Mouse (Mus musculus): Measurements from ENCODE around the gene Metap1. TPM values are rescaled to one million over a fixed set of nuclear protein-coding genes. Genes with fewer than 3 reads are reported as not detected.

The Metap1 gene
- polyA plus RNA-seq, 2 experiments: 21.9 to 22.2 TPM

- DNase-seq (ENCODE audit: low read depth in 3 of 3, low spot score in 3 of 3) (no peak), ATAC-seq (ENCODE audit: insufficient read depth) (no peak)
- TF ChIP-seq EP300 (IDR thresholded peaks at IDR 0.05; ENCODE audit: low read depth): no peak
- TF ChIP-seq CTCF (IDR thresholded peaks at IDR 0.05; ENCODE audit: low read depth): no peak
- Histone ChIP-seq H3K4me1 (replicated peaks; ENCODE audit: control insufficient read depth in 2 of 2, insufficient read depth in 2 of 2, low read length in 1 of 2) (no peaks in the 10 kb centered on the region), H3K9ac (replicated peaks) (no peak overlapping the region), H3K36me3 (replicated peaks; ENCODE audit: control insufficient read depth, insufficient read depth, low read depth) (no peaks in the 10 kb centered on the region), H3K4me3 (ENCODE audit: insufficient read depth in 1 of 2, low read depth in 2 of 2, low read length in 2 of 2) (no peak overlapping the region), H3K27ac (no peak overlapping the region), H3K9me3 (ENCODE audit: control insufficient read depth, low read length) (no peaks in the 10 kb centered on the region), H3K4me2 (ENCODE audit: low read depth) (no peak overlapping the region), H3K27me3 (ENCODE audit: control insufficient read depth, insufficient read depth, low read length) (no peaks in the 10 kb centered on the region)
- 64% methylated on average over 6 of the region's 6 CpGs for WGBS (ENCODE audit: insufficient replicate concordance)
Observed at GRCm38 (mm10) chr3:138430360-138430976, 58.8 kb downstream of the Metap1 start.

- Histone ChIP-seq H3K4me1 (replicated peaks; ENCODE audit: control insufficient read depth in 2 of 2, insufficient read depth in 2 of 2, low read length in 1 of 2) (no peaks in the 10 kb centered on the region), H3K27ac (no peak overlapping the region), H3K9ac (replicated peaks) (no peak overlapping the region), H3K9me3 (ENCODE audit: control insufficient read depth, low read length) (no peaks in the 10 kb centered on the region), H3K4me2 (ENCODE audit: low read depth) (no peak overlapping the region), H3K36me3 (replicated peaks; ENCODE audit: control insufficient read depth, insufficient read depth, low read depth) (no peaks in the 10 kb centered on the region), H3K4me3 (ENCODE audit: insufficient read depth in 1 of 2, low read depth in 2 of 2, low read length in 2 of 2) (no peak overlapping the region), H3K27me3 (ENCODE audit: control insufficient read depth, insufficient read depth, low read length) (no peaks in the 10 kb centered on the region)
- TF ChIP-seq CTCF (IDR thresholded peaks at IDR 0.05; ENCODE audit: low read depth) (no peak), EP300 (IDR thresholded peaks at IDR 0.05; ENCODE audit: low read depth) (no peak)
- 47% methylated on average over 4 of the region's 4 CpGs for WGBS (ENCODE audit: insufficient replicate concordance)
- no peak for DNase-seq (ENCODE audit: low read depth in 3 of 3, low spot score in 3 of 3)
- ATAC-seq (ENCODE audit: insufficient read depth): no peak
Observed at GRCm38 (mm10) chr3:138424247-138424646, 65.1 kb downstream of the Metap1 start.

- Histone ChIP-seq H3K36me3 (replicated peaks; ENCODE audit: control insufficient read depth, insufficient read depth, low read depth) (no peaks in the 10 kb centered on the region), H3K27ac (no peak overlapping the region), H3K4me3 (ENCODE audit: insufficient read depth in 1 of 2, low read depth in 2 of 2, low read length in 2 of 2) (no peak overlapping the region), H3K9me3 (ENCODE audit: control insufficient read depth, low read length) (no peaks in the 10 kb centered on the region), H3K4me2 (ENCODE audit: low read depth) (no peak overlapping the region), H3K4me1 (replicated peaks; ENCODE audit: control insufficient read depth in 2 of 2, insufficient read depth in 2 of 2, low read length in 1 of 2) (no peaks in the 10 kb centered on the region), H3K27me3 (ENCODE audit: control insufficient read depth, insufficient read depth, low read length) (no peaks in the 10 kb centered on the region), H3K9ac (replicated peaks) (no peak overlapping the region)
- ATAC-seq (ENCODE audit: insufficient read depth): no peak
- WGBS (ENCODE audit: insufficient replicate concordance): 30% methylated on average over 2 of the region's 2 CpGs
- DNase-seq (ENCODE audit: low read depth in 3 of 3, low spot score in 3 of 3): no peak
- TF ChIP-seq EP300 (IDR thresholded peaks at IDR 0.05; ENCODE audit: low read depth) (no peak), CTCF (IDR thresholded peaks at IDR 0.05; ENCODE audit: low read depth) (no peak)
Observed at GRCm38 (mm10) chr3:138423664-138424063, 65.7 kb downstream of the Metap1 start.

GRCm38 (mm10) chr3:138420385-138420784 lies 68.9 kb downstream of the Metap1 start:
- WGBS (ENCODE audit: insufficient replicate concordance): 71% methylated on average over 3 of the region's 3 CpGs
- H3K4me2 ChIP-seq (ENCODE audit: low read depth): no peak overlapping the region

GRCm38 (mm10) chr3:138419369-138419768 lies 69.9 kb downstream of the Metap1 start:
- no peaks in the 10 kb centered on the region for H3K9me3 ChIP-seq (ENCODE audit: control insufficient read depth, low read length)
- no peak overlapping the region for H3K4me3 ChIP-seq (ENCODE audit: insufficient read depth in 1 of 2, low read depth in 2 of 2, low read length in 2 of 2)
- H3K27me3 ChIP-seq (ENCODE audit: control insufficient read depth, insufficient read depth, low read length): no peaks in the 10 kb centered on the region
- TF ChIP-seq CTCF (IDR thresholded peaks at IDR 0.05; ENCODE audit: low read depth) (no peak), EP300 (IDR thresholded peaks at IDR 0.05; ENCODE audit: low read depth) (no peak)
- no peaks in the 10 kb centered on the region for H3K36me3 ChIP-seq (replicated peaks; ENCODE audit: control insufficient read depth, insufficient read depth, low read depth)
- no peak overlapping the region for H3K4me2 ChIP-seq (ENCODE audit: low read depth)
- H3K27ac ChIP-seq: no peak overlapping the region
- DNase-seq (ENCODE audit: low read depth in 3 of 3, low spot score in 3 of 3) (no peak), ATAC-seq (ENCODE audit: insufficient read depth) (no peak)
- WGBS (ENCODE audit: insufficient replicate concordance): 41% methylated on average over 6 of the region's 6 CpGs
- H3K4me1 ChIP-seq (replicated peaks; ENCODE audit: control insufficient read depth in 2 of 2, insufficient read depth in 2 of 2, low read length in 1 of 2): no peaks in the 10 kb centered on the region
- no peak overlapping the region for H3K9ac ChIP-seq (replicated peaks)

More at GRCm38 (mm10) chr3:138420385-138420784, 68.9 kb downstream of the Metap1 start:
- DNase-seq (ENCODE audit: low read depth in 3 of 3, low spot score in 3 of 3): no peak
- H3K9ac ChIP-seq (replicated peaks): no peak overlapping the region
- no peaks in the 10 kb centered on the region for H3K9me3 ChIP-seq (ENCODE audit: control insufficient read depth, low read length)
- H3K4me1 ChIP-seq (replicated peaks; ENCODE audit: control insufficient read depth in 2 of 2, insufficient read depth in 2 of 2, low read length in 1 of 2): no peaks in the 10 kb centered on the region
- no peak overlapping the region for H3K4me3 ChIP-seq (ENCODE audit: insufficient read depth in 1 of 2, low read depth in 2 of 2, low read length in 2 of 2)
- TF ChIP-seq EP300 (IDR thresholded peaks at IDR 0.05; ENCODE audit: low read depth) (no peak), CTCF (IDR thresholded peaks at IDR 0.05; ENCODE audit: low read depth) (no peak)
- H3K27ac ChIP-seq: no peak overlapping the region
- H3K27me3 ChIP-seq (ENCODE audit: control insufficient read depth, insufficient read depth, low read length): no peaks in the 10 kb centered on the region
- no peaks in the 10 kb centered on the region for H3K36me3 ChIP-seq (replicated peaks; ENCODE audit: control insufficient read depth, insufficient read depth, low read depth)
- ATAC-seq (ENCODE audit: insufficient read depth): no peak

Data from liver, embryonic 14.5 days (tissue).